Mouse (Mus musculus): ENCODE measurements around the gene Gm19410. TPM values are rescaled to one million over a fixed set of nuclear protein-coding genes. Genes with fewer than 3 reads are reported as not detected.

Gene Gm19410
- 1 to 10 TPM; 2.4 to 2.7 (median 2.4) TPM for total RNA-seq (2022)

- no peak for DNase-seq (ENCODE audit: low spot score)
Observed at GRCm38 (mm10) chr8:35765499-35766193, at the start of gene Gm19410. Gene Gm19410, plus strand, starts transcription at chr8:35765790.

DNA sequence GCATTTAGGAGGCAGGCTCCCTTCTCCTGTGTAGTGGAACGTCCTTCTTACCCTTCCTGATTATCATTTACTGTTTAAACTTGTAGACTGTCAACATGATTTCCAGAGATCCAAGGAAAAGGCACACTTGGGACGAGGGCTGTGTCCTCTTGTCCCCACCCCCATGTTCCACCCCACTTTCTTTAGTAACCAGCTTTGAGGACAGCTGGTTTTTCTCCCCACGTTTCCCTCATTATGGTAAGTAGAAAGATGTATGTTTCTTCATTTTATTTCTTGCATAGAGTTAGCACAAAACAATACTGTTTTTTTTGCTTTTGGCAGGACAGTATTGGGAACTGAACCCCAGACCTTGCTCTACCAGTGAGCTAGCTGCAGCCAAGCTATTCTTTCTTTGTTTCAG lies 34.8 kb upstream of the Gm19410 start:
- DNase-seq (ENCODE audit: low spot score) = no peak

GRCm38 (mm10) chr8:35735438-35735837 lies 30.2 kb upstream of the Gm19410 start:
- peak; percentile 12 for DNase-seq (ENCODE audit: low spot score)

GRCm38 (mm10) chr8:35756202-35756601 lies 9.4 kb upstream of the Gm19410 start:
- no peak for DNase-seq (ENCODE audit: low spot score)

- DNase-seq (ENCODE audit: low spot score) = no peak
Observed at GRCm38 (mm10) chr8:35765020-35765419, 570 bp upstream of the Gm19410 start.

DNA sequence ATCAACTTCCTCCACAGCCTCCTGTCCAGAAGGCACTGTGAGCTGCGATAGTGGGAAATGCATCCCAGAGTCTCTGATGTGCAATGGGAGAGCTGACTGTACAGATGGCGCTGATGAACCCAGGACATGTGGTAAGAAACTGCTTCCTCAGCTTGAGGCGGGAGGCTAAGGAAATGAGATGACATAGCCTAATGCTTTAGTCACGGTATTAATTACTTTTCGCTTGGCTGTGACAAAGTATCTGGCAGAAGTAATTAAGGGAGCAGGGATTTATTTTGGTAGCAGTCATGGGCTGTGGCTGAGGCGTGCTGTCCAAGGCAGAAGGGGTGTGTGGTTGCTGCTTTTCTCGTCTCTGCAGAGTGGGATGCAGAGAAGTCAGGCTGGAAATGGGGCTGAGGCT lies 7.9 kb downstream of the Gm19410 start:
- DNase-seq (ENCODE audit: low spot score) = no peak

Small RNAs within 50 kb of the gene (microRNA-seq; reads per million reads assigned to microRNA genes)
- not detected for gene Gm44474
